Mouse (Mus musculus): Measurements from ENCODE around the gene Arhgap19. TPM values are rescaled to one million over a fixed set of nuclear protein-coding genes. Genes with fewer than 3 reads are reported as not detected.
A peak's percentile ranks its signal among the peaks of the same experiment; 100 is the strongest.

Arhgap19 gene
- polyA plus RNA-seq, 1 experiment from 2014 or later: 33.5 TPM

- WGBS: under 1% methylated on average over 18 of the region's 18 CpGs
- Histone ChIP-seq H3K27me3 (peaks cover 91% of the 10 kb centered on the region), H3K9ac (replicated peaks) (no peak overlapping the region), H3K9me3 (no peaks in the 10 kb centered on the region), H3K27ac (no peak overlapping the region), H3K36me3 (no peaks in the 10 kb centered on the region), H3K4me1 (replicated peaks) (peaks cover 30% of the 10 kb centered on the region), H3K4me3 (replicated peaks) (0 out of 2 replicates have a peak overlapping the region, but pooled peaks have one; percentile 7), H3K4me2 (peak overlapping the region; percentile 34)
- ATAC-seq (ENCODE audit: insufficient number of reproducible peaks, insufficient read depth, low FRiP score, low TSS enrichment, low read depth): no peak
These were observed 64.0 kb downstream of the Arhgap19 start for GRCm38 (mm10) chr19:41737657-41738428.

- WGBS: 6% methylated on average over 10 of the region's 10 CpGs
- no peak overlapping the region for H3K9ac ChIP-seq (replicated peaks)
- peaks cover 66% of the 10 kb centered on the region for H3K27me3 ChIP-seq
- H3K4me2 ChIP-seq: no peak overlapping the region; the same call in 1 of the 2 replicates
- no peak overlapping the region for H3K27ac ChIP-seq
- no peaks in the 10 kb centered on the region for H3K36me3 ChIP-seq
- ATAC-seq (ENCODE audit: insufficient number of reproducible peaks, insufficient read depth, low FRiP score, low TSS enrichment, low read depth): peak; percentile 60
- H3K4me1 ChIP-seq (replicated peaks): peaks cover 22% of the 10 kb centered on the region
- peaks cover 10% of the 10 kb centered on the region; the same call in 1 of the 2 replicates for H3K9me3 ChIP-seq
- H3K4me3 ChIP-seq (replicated peaks): no peak overlapping the region
These were observed 67.2 kb downstream of the Arhgap19 start for GRCm38 (mm10) chr19:41734685-41735084.

- 59% methylated on average over 2 of the region's 2 CpGs for WGBS
- no peak overlapping the region for H3K27ac ChIP-seq
- H3K4me1 ChIP-seq (replicated peaks): peaks cover 12% of the 10 kb centered on the region
- no peak overlapping the region for H3K4me3 ChIP-seq (replicated peaks)
- H3K9ac ChIP-seq (replicated peaks): no peak overlapping the region
- H3K9me3 ChIP-seq: no peaks in the 10 kb centered on the region; the same call in 1 of the 2 replicates
- H3K4me2 ChIP-seq: no peak overlapping the region
- H3K27me3 ChIP-seq: no peaks in the 10 kb centered on the region; the same call in 1 of the 2 replicates
- H3K36me3 ChIP-seq: no peaks in the 10 kb centered on the region
- no peak for ATAC-seq (ENCODE audit: insufficient number of reproducible peaks, insufficient read depth, low FRiP score, low TSS enrichment, low read depth)
These were observed 76.4 kb downstream of the Arhgap19 start for GRCm38 (mm10) chr19:41725491-41725890.

GRCm38 (mm10) chr19:41724831-41725470, 76.9 kb downstream of the Arhgap19 start:
- no peak overlapping the region for H3K4me2 ChIP-seq
- H3K4me3 ChIP-seq (replicated peaks): no peak overlapping the region
- ATAC-seq (ENCODE audit: insufficient number of reproducible peaks, insufficient read depth, low FRiP score, low TSS enrichment, low read depth): peak; percentile 37; the same call in 1 of the 2 replicates
- WGBS: 39% methylated on average over 9 of the region's 9 CpGs
- no peak overlapping the region for H3K9ac ChIP-seq (replicated peaks)
- no peak overlapping the region for H3K27ac ChIP-seq
- no peaks in the 10 kb centered on the region for H3K36me3 ChIP-seq
- no peaks in the 10 kb centered on the region; the same call in 1 of the 2 replicates for H3K9me3 ChIP-seq
- H3K4me1 ChIP-seq (replicated peaks): peaks cover 12% of the 10 kb centered on the region
- no peaks in the 10 kb centered on the region; the same call in 1 of the 2 replicates for H3K27me3 ChIP-seq

- Histone ChIP-seq H3K9me3 (no peaks in the 10 kb centered on the region), H3K27ac (no peak overlapping the region), H3K36me3 (no peaks in the 10 kb centered on the region), H3K4me1 (replicated peaks) (peaks cover 12% of the 10 kb centered on the region), H3K27me3 (0 out of 2 replicates have a peak, but pooled peaks cover 4% of the 10 kb centered on the region), H3K4me3 (replicated peaks) (no peak overlapping the region), H3K4me2 (no peak overlapping the region), H3K9ac (replicated peaks) (no peak overlapping the region)
- ATAC-seq (ENCODE audit: insufficient number of reproducible peaks, insufficient read depth, low FRiP score, low TSS enrichment, low read depth): no peak
- 7% methylated on average over 2 of the region's 2 CpGs for WGBS
These were observed 78.5 kb downstream of the Arhgap19 start for GRCm38 (mm10) chr19:41723337-41723736.

GRCm38 (mm10) chr19:41719436-41719835, 82.4 kb downstream of the Arhgap19 start:
- Histone ChIP-seq H3K4me3 (replicated peaks) (no peak overlapping the region), H3K27me3 (peaks cover 32% of the 10 kb centered on the region), H3K4me1 (replicated peaks) (peaks cover 16% of the 10 kb centered on the region), H3K9ac (replicated peaks) (no peak overlapping the region), H3K27ac (no peak overlapping the region), H3K4me2 (no peak overlapping the region), H3K36me3 (no peaks in the 10 kb centered on the region), H3K9me3 (no peaks in the 10 kb centered on the region)
- WGBS: 63% methylated on average over 8 of the region's 8 CpGs
- no peak for ATAC-seq (ENCODE audit: insufficient number of reproducible peaks, insufficient read depth, low FRiP score, low TSS enrichment, low read depth)

Other genes with a start within 250 kb of the Arhgap19 start
- 2.5 TPM in 2 replicates for gene Gm340, start 219.7 kb downstream of the Arhgap19 start, polyA plus RNA-seq (2016; fragmentation: Nextera tagmentation; extraction: Ambion mirVana)
- 0.15 and 0.40 TPM in 2 replicates for gene Slit1, start 58.4 kb downstream of the Arhgap19 start, polyA plus RNA-seq (2016; fragmentation: Nextera tagmentation; extraction: Ambion mirVana)
- gene Frat1, start 27.9 kb upstream of the Arhgap19 start, polyA plus RNA-seq (2016; fragmentation: Nextera tagmentation; extraction: Ambion mirVana): 5.8 and 6.2 TPM in 2 replicates
- 5.0 and 5.6 TPM in 2 replicates for gene Frat2, start 46.1 kb upstream of the Arhgap19 start, polyA plus RNA-seq (2016; fragmentation: Nextera tagmentation; extraction: Ambion mirVana)
- gene Rrp12, start 94.1 kb upstream of the Arhgap19 start, polyA plus RNA-seq (2016; fragmentation: Nextera tagmentation; extraction: Ambion mirVana): 22.8 and 23.2 TPM in 2 replicates
- gene Pgam1, start 109.9 kb upstream of the Arhgap19 start, polyA plus RNA-seq (2016; fragmentation: Nextera tagmentation; extraction: Ambion mirVana): 636 and 656 TPM in 2 replicates
- gene Exosc1, start 131.4 kb upstream of the Arhgap19 start, polyA plus RNA-seq (2016; fragmentation: Nextera tagmentation; extraction: Ambion mirVana): 78.5 and 81.9 TPM in 2 replicates
- gene Zdhhc16, start 131.4 kb upstream of the Arhgap19 start, polyA plus RNA-seq (2016; fragmentation: Nextera tagmentation; extraction: Ambion mirVana): 87.6 and 93.2 TPM in 2 replicates
- 41.3 and 42.5 TPM in 2 replicates for gene Mms19, start 179.1 kb upstream of the Arhgap19 start, polyA plus RNA-seq (2016; fragmentation: Nextera tagmentation; extraction: Ambion mirVana)
- gene Ubtd1, start 179.7 kb upstream of the Arhgap19 start, polyA plus RNA-seq (2016; fragmentation: Nextera tagmentation; extraction: Ambion mirVana): 19.1 and 19.3 TPM in 2 replicates
- 0.25 TPM in 1 of 2 replicates, not detected in the other for gene Ankrd2, start 234.0 kb upstream of the Arhgap19 start, polyA plus RNA-seq (2016; fragmentation: Nextera tagmentation; extraction: Ambion mirVana)
- 1.5 and 1.9 TPM in 2 replicates for gene Hoga1, start 243.6 kb upstream of the Arhgap19 start, polyA plus RNA-seq (2016; fragmentation: Nextera tagmentation; extraction: Ambion mirVana)